Mouse (Mus musculus) right cerebral cortex, adult 2 months (tissue): ENCODE measurements around the gene Etv4.

Source experiments
- DNase-seq, 2 experiments: peaks; one replicate each; pipeline ENCODE4 v3.0.0; 2021 to 2022; ENCODE audit warnings: low spot score in 2 of 2

Etv4 gene

GRCm38 (mm10) chr11:101786651-101787050, 1.5 kb upstream of the Etv4 start:
- DNase-seq: no peak

GRCm38 (mm10) chr11:101785852-101786205, 658 bp upstream of the Etv4 start:
- no peak for DNase-seq

DNA sequence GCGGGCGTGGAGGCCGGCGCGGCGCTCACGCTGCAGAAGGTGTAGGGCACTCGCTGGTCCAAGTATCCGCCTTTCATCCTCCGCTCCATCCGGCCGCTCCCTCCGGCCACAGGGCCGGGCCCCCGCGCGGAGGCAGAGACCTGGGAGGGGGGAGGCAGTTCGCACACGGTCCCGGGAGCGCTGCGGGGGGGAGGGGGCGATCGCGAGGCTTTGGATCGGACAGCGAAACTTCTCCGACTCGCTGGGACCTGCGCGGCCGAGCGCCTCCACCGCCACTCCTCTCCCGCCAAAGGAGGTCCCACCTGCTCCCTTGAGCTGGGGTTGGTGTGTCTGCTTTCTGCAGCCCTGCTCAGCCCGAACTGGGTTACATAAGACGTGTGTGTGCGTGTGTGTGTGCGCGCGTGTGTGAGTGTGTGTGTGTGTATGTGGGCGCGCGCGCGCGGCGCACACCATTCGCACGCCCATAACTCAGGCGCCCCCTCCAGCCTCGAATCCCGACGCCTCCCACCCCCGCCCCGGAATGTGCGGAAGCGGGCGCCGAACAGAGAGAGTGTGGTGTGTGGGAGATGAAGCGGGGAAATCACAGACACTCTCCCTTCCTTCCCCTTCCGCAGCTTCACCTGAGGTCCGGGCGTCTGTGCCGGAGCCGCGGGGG, 556 bp downstream of the Etv4 start:
- DNase-seq: peak; percentile 51 to 59

GRCm38 (mm10) chr11:101784072-101784471, 1.1 kb downstream of the Etv4 start:
- DNase-seq: no peak

DNA sequence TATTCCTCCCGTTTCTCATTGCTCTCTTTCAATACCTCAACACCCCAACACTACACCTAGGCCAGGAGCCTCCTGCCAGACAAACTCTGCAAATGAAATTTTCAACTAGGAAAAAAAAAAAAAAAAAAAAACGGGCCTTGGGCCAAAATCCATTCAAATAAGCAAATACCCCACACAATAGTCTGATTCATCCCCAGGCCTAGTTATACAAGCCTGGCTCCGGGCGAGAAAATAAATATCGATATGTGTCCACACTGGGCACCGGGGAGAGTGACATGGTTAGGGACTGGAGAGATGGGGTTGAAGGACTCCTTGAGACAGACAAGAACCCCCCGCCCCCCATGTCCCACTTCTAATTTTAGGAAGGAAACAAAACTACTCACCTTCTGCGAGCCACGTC, 1.6 kb downstream of the Etv4 start:
- DNase-seq: no peak

GRCm38 (mm10) chr11:101783135-101783534, 2.0 kb downstream of the Etv4 start:
- no peak for DNase-seq

DNA sequence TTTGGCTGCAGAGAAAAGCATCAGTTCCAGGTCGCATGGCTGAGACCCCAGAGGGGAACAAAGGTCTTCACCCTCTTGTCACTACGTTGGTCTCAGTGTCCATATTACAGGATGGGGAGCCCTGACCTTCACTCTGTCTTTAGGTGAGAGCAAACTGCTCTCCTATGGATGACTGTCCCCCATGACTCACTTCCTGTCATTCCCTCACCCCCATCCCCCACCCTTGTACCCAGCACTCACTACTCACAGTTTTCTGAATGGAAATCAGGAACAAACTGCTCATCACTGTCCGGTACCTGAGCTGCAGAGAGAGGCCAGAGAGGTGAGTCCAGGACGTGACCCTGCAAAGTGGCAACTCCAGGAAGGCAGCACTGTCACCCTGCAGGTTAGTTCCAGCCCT, 8.3 kb downstream of the Etv4 start:
- no peak for DNase-seq

GRCm38 (mm10) chr11:101772449-101772848, 12.7 kb downstream of the Etv4 start:
- DNase-seq: no peak

- no peak for DNase-seq
Measured at GRCm38 (mm10) chr11:101772027-101772426, 13.1 kb downstream of the Etv4 start.

DNA sequence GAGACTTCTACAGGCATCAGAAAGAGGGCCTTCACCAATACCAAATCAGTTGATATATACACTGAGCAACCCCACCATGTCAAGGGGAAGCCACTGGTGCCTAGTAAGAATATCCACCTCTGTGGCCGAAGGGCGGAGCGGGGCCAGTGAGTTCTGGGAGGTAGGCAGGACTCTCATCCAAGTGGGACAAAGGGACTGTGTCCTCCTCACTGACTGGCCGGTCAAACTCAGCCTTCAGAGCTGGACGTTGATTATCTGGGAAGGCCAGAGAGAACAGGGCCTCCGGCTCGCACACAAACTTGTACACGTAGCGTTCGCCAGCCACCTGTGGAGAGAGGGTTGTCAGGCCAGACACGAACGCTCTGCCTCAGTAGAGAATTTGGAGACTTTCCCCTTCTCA, 14.9 kb downstream of the Etv4 start:
- no peak for DNase-seq

- DNase-seq: no peak
Measured at GRCm38 (mm10) chr11:101768721-101769120, 16.4 kb downstream of the Etv4 start.

GRCm38 (mm10) chr11:101767326-101767725, 17.8 kb downstream of the Etv4 start:
- DNase-seq: no peak

DNA sequence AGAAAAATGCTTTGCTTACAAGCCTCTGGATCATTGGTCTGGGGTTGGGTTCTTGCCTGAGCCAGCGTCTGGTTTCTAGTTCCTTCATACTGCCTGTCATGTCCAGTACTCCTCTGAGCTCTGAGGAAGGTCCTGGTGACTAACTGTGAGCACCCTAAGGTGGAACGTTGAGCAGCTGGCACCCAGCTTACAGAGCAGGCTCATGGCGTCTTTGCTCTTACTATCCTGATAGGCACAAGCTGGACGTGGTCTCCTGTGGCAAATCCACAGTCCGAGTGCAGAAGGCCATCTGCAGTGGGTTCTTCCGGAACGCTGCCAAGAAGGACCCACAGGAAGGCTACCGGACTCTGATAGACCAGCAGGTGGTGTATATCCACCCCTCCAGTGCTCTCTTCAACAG, 20.6 kb downstream of the Etv4 start:
- no peak for DNase-seq

- DNase-seq: peak in 1 of 2 experiments; percentile 51
Measured at GRCm38 (mm10) chr11:101763723-101764122, 21.4 kb downstream of the Etv4 start.

- no peak for DNase-seq
Measured at GRCm38 (mm10) chr11:101759530-101759929, 25.6 kb downstream of the Etv4 start.

GRCm38 (mm10) chr11:101758431-101758830, 26.7 kb downstream of the Etv4 start:
- peak; percentile 24 to 33 for DNase-seq

GRCm38 (mm10) chr11:101757366-101757765, 27.8 kb downstream of the Etv4 start:
- DNase-seq: no peak

- no peak for DNase-seq
Measured at GRCm38 (mm10) chr11:101756616-101757015, 28.6 kb downstream of the Etv4 start.

DNA sequence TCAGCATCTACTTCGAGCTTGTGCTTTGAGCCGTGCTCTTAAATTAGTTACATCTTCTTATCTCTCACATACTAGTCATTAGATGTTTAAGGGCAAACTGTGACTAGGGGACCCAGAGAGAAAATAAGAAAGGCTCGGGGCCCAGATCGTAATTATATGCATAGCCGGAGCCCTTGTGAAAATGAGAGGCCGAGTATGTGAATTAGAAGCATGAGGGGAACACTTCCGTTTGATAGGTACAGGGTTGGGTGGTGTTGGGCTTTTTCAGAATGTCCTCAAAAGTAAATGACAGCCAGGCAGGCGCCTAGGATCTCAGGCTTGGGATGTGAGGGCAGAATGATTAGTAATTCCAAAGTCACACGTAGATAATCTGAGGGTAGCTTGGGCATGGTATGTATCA, 51.6 kb downstream of the Etv4 start:
- no peak for DNase-seq

DNA sequence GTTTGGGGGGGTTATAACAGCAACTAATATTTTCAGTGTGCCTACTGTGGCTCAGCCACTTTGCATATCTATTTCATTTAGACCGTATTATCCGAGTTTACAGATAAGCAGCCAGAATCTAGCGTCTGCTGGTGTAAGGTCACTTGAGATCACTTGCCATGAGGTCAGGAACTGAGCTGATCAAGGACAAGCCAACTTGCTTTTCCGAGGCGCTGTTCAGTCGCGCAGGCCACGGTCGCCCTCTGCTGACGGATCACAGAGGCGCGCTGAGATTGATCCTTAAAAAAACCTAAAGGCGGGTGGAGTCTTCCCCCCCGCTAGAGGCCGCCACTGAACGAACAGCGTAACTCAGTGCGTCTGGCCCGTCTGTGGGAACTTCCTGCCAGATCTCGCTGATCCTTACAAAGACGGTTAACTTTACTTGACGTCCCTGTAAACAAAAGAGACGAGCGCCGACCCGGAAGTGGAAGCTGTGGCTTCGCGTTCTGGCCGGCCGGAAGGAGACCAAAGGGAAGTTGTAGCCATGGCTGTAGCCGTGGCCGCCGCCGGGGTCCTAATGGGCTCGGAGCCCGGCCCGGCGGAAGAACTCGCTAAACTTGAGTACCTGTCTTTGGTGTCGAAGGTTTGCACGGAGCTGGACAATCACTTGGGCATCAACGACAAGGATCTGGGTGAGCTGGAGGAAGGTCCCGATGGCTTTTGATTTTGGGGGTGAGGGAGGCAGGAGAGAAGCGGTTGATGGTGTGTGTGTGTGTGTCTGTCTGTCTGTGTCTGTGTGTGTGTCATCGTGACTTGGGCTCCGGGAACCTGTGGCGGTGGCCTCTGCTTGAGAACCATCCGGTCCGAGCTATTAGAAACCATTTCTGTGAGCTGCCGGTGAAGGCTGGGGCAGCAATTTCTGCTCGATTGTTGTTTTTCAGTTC, 52.4 kb downstream of the Etv4 start, which contains the start of gene Dhx8:
TSS of gene Dhx8 (plus strand) at position 402 of the 923 bp plus-strand sequence.
- peak; percentile 99 for DNase-seq

- no peak for DNase-seq
Measured at GRCm38 (mm10) chr11:101729308-101729707, 55.9 kb downstream of the Etv4 start.

DNA sequence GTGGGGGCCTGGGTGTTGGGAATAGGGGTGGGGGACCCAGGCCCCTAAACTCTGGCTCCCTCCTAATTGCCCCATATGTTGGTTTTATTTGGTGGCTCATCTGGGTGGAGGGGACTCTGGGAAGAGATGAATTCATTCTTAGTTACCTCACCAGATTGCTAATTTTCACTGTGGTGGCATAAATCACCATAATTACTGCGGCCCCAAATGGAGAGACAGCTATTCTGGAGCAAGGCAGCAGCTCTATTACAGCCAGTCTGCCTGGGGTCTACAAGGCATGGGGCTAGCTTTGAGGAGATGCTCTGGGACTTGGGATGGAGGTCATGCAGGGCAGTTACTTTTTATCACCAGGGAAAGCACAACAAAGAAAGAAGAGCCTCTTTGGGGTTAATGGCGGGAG, 58.4 kb downstream of the Etv4 start:
- no peak for DNase-seq

DNA sequence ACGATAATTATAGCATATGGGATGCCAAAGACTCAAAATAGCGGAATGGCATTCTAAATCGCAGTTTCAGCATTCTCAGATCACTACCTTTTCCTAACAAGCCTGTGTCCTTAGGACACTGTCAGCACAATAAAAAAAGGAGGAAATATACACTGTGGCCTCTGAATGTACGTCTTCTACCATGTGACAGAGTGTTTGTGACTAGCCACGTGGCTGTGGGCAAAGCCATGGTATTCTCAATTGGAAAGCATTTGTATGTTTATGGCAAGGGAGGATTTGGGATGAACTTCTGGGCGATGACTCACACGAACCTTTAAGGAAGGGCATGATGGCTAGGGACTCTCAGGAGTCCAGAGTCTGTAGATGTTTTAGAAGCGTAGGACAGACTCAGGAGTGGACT, 60.1 kb downstream of the Etv4 start:
- no peak for DNase-seq
